Mouse (Mus musculus) ovary, adult 10 weeks (tissue): ENCODE data around the gene Kirrel2. TPM values are rescaled to one million over a fixed set of nuclear protein-coding genes. Genes with fewer than 3 reads are reported as not detected.

Source experiments
- polyA plus RNA-seq: library from polyadenylated mRNA; stranded (reverse); fragments of 350-450 nt; fragmentation: Illumina TruSeq; extraction: RNeasy Lipid Tissue Mini Kit (QIAGEN cat#74804); gene quantifications from one replicate; pipeline ENCODE4 v1.2.3, GENCODE M21; 2014

The Kirrel2 gene
- not detected for polyA plus RNA-seq

GRCm38 (mm10) chr7:30457629-30458330 lies at the start of gene Kirrel2, which contains the start of gene Nphs1:
Gene Kirrel2 (minus strand): TSS chr7:30457690.
Gene Nphs1 (plus strand): TSS chr7:30458315.

DNA sequence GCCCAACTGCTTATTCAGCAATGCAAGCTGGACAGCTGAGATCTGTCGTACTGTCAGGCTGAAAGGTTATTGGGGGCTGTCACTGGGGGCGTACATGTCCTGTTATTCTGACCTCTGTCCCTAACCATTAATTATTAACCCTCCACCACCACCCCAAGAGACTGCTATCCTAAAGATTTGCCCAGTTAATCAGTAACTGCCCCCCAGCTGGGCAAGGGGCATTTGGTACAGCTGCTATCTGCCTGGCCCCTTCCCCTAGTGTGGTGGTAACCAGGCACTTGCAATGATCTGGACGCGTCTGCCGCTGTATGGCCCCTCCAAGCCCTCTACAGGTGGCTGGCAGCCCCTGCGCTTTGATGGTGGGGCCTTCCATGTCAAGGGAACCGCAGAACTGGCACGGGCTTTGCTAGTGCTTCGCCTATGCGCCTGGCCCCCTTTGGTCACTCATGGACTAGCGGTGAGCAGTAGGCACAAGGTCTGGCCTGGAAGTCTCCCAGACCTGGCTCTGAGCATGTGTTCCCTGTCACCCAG lies 36.0 kb upstream of the Kirrel2 start, which contains the start of gene Prodh2:
Prodh2 (plus strand) TSS at position 222 of the 531 bp plus-strand sequence.

GRCm38 (mm10) chr7:30444971-30445751 lies 12.3 kb downstream of the Kirrel2 start, which contains the start of gene Aplp1:
Gene Aplp1 (minus strand): TSS chr7:30445535.

DNA sequence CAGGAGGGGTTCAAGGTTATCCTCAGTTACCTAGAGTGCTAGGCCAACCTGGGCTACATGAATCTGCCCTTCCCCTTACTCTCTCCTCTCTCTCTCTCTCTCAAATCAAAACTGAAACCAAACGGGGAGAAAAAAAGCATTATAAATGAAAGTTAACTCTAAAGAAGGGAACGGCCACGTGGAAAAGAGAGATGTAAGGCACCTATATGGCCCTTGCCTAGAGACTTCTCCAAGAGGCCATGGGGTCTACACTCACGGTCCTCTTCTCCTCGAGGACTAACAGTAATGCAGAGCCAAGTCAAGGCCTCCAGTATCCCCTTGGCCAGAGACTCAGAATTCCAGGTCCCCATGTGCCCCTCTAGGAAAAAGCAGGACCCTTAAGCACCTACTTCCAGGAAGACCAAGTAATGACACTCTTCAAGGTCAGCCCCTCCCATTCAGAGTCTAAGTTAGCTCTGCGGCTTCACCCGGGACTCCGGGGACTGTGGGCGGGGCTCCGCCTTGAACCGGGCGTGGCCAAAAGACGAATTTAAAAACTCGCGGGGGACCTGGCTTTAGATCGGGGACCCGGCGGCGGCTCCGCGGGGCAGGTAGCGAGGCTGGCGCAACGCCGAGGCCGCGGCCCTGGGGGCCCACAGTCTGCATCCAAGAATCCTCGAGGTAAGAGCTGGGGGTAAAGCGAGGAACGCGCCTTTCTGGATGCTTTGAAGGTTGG lies 36.2 kb downstream of the Kirrel2 start, which contains the start of gene Nfkbid:
Nfkbid (plus strand) TSS at position 558 of the 715 bp plus-strand sequence.

DNA sequence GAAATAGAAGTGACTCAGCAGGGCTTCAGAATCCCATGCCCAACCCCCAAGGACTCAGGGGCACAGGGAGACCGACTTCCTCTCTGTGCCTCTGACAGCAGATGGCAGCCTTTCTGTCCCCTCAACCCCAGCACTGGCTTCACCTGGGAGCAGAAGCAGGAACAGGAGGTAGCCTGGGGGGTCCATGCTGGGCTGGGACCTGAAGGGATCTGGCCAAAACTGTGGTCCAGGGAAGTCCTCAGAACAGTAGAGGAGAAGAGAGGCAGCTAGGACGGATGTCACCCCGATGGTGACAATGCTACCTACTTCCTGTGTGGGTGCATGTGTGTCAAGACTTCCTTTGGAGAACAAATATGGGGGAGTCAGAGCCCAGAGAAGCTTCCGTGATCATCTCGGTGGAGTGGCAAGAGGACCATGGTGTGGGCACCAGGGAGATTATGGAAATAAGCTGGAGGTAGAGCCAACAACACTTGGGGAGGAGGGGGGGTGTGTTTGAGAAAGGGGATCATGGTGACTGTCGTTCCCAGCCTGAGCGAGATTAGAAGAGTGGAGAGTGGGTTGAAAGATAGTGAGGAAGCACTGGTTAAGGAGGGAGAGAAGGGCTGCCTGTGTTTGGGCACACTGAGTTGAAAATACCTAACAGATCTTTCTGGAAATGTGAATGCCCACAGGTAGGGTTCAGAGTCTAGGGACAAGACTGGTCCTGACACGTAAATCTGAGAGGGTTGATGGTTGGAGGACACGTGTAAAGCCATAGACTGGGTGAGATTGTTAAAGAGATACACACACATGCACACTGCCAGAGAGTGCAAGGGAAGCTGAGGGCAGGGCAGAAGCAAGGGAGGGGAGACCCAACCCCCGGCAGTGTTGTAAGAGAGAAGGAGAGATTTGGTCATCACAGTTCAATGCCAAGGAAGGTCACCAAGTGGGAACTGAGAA lies 37.7 kb downstream of the Kirrel2 start, which contains the start of gene Hcst:
Hcst (minus strand) TSS at position 294 of the 939 bp plus-strand sequence.

GRCm38 (mm10) chr7:30413596-30413995 lies 43.9 kb downstream of the Kirrel2 start, which contains the start of gene Tyrobp:
Gene Tyrobp (plus strand): TSS chr7:30413760.

Other genes starting within 250 kb of the Kirrel2 start
- gene Polr2i, start 225.7 kb downstream of the Kirrel2 start, polyA plus RNA-seq = 1.7 TPM
- gene Tbcb, start 225.4 kb downstream of the Kirrel2 start, polyA plus RNA-seq = 6.8 TPM
- gene Ovol3, start 222.0 kb downstream of the Kirrel2 start, polyA plus RNA-seq = not detected
- gene Thap8, start 177.6 kb downstream of the Kirrel2 start, polyA plus RNA-seq = not detected
- gene Wdr62, start 177.3 kb downstream of the Kirrel2 start, polyA plus RNA-seq = 0.20 TPM
- gene Clip3, start 166.0 kb downstream of the Kirrel2 start, polyA plus RNA-seq = 20.6 TPM
- 3.1 TPM for gene Alkbh6, start 149.0 kb downstream of the Kirrel2 start, polyA plus RNA-seq
- gene Syne4, start 142.9 kb downstream of the Kirrel2 start, polyA plus RNA-seq = 1.7 TPM
- gene E130208F15Rik, start 135.9 kb downstream of the Kirrel2 start, polyA plus RNA-seq = 0.51 TPM
- gene Sdhaf1, start 133.8 kb downstream of the Kirrel2 start, polyA plus RNA-seq = 1.3 TPM
- gene Lrfn3, start 94.9 kb downstream of the Kirrel2 start, polyA plus RNA-seq = 0.40 TPM
- 5.6 TPM for gene Tyrobp, start 43.9 kb downstream of the Kirrel2 start, polyA plus RNA-seq
- gene Hcst, start 37.8 kb downstream of the Kirrel2 start, polyA plus RNA-seq = not detected
- gene Nfkbid, start 36.0 kb downstream of the Kirrel2 start, polyA plus RNA-seq = 0.23 TPM
- gene Aplp1, start 12.2 kb downstream of the Kirrel2 start, polyA plus RNA-seq = 0.63 TPM
- not detected for gene Nphs1, start 625 bp upstream of the Kirrel2 start, polyA plus RNA-seq
- gene Prodh2, start 35.9 kb upstream of the Kirrel2 start, polyA plus RNA-seq = not detected
- gene Arhgap33, start 77.4 kb upstream of the Kirrel2 start, polyA plus RNA-seq = 0.23 TPM
- 22.5 TPM for gene Hspb6, start 94.5 kb upstream of the Kirrel2 start, polyA plus RNA-seq
- gene Proser3, start 94.6 kb upstream of the Kirrel2 start, polyA plus RNA-seq = 2.0 TPM
- gene Lin37, start 102.1 kb upstream of the Kirrel2 start, polyA plus RNA-seq = 5.0 TPM
- 8.5 TPM for gene U2af1l4, start 105.6 kb upstream of the Kirrel2 start, polyA plus RNA-seq
- 1.1 TPM for gene Gm49396, start 105.7 kb upstream of the Kirrel2 start, polyA plus RNA-seq
- gene Psenen, start 105.9 kb upstream of the Kirrel2 start, polyA plus RNA-seq = 24.5 TPM
- not detected for gene Igflr1, start 107.7 kb upstream of the Kirrel2 start, polyA plus RNA-seq
- gene Kmt2b, start 131.0 kb upstream of the Kirrel2 start, polyA plus RNA-seq = 4.7 TPM
- not detected for gene Zbtb32, start 141.2 kb upstream of the Kirrel2 start, polyA plus RNA-seq
- gene Upk1a, start 155.2 kb upstream of the Kirrel2 start, polyA plus RNA-seq = 0.34 TPM
- 586 TPM for gene Cox6b1, start 168.5 kb upstream of the Kirrel2 start, polyA plus RNA-seq
- not detected for gene Etv2, start 178.2 kb upstream of the Kirrel2 start, polyA plus RNA-seq
- not detected for gene Rbm42, start 192.6 kb upstream of the Kirrel2 start, polyA plus RNA-seq
- gene Haus5, start 207.3 kb upstream of the Kirrel2 start, polyA plus RNA-seq = 1.1 TPM
- not detected for gene Pmis2, start 213.9 kb upstream of the Kirrel2 start, polyA plus RNA-seq
- gene 2200002J24Rik, start 241.2 kb upstream of the Kirrel2 start, polyA plus RNA-seq = not detected